Mouse (Mus musculus) myocyte (in vitro differentiated cells): ENCODE measurements around the gene Cetn4.

Experiments
- CEBPB ChIP-seq: IDR thresholded peaks from 2 replicates; pipeline ENCODE4 v1.6.1; 2011; ENCODE audit warnings: mild to moderate bottlenecking, moderate library complexity; ENCODE audit not compliant: poor library complexity, insufficient read depth, severe bottlenecking
- E2F4 ChIP-seq: IDR thresholded peaks from one replicate; pipeline ENCODE4 v1.6.1; 2011; ENCODE audit warnings: mild to moderate bottlenecking, control low read depth, moderate library complexity; ENCODE audit not compliant: insufficient read depth
- MAX ChIP-seq: IDR thresholded peaks from one replicate; pipeline ENCODE4 v1.6.1; 2011; ENCODE audit warnings: low read depth, mild to moderate bottlenecking, control low read depth
- MYOD1 ChIP-seq, 3 experiments: IDR thresholded peaks; one replicate each; pipeline ENCODE4 v1.6.1; 2011; ENCODE audit warnings: control low read depth in 2 of 3, low read depth in 2 of 3, mild to moderate bottlenecking in 2 of 3, moderate library complexity in 1 of 3; ENCODE audit not compliant: insufficient read length in 2 of 3, control insufficient read depth in 1 of 3
- MYOG ChIP-seq, 3 experiments: IDR thresholded peaks; one replicate each; pipeline ENCODE4 v1.6.1; 2011; ENCODE audit warnings: control low read depth in 2 of 3, low read depth in 2 of 3, mild to moderate bottlenecking in 2 of 3; ENCODE audit not compliant: insufficient read length in 2 of 3, control insufficient read depth in 1 of 3, insufficient read depth in 1 of 3
- POLR2A ChIP-seq: IDR thresholded peaks from one replicate; pipeline ENCODE4 v1.6.1; 2011; ENCODE audit warnings: low read depth, mild to moderate bottlenecking, control low read depth, moderate library complexity; ENCODE audit not compliant: insufficient read length
- POLR2AphosphoS2 ChIP-seq: IDR thresholded peaks from one replicate; pipeline ENCODE4 v1.6.1; 2011; ENCODE audit warnings: low read depth, control low read depth; ENCODE audit not compliant: insufficient read length
- REST ChIP-seq: IDR thresholded peaks from one replicate; pipeline ENCODE4 v1.6.1; 2011; ENCODE audit warnings: mild to moderate bottlenecking, control low read depth, moderate library complexity; ENCODE audit not compliant: insufficient read depth, insufficient read length
- SRF ChIP-seq: IDR thresholded peaks from one replicate; pipeline ENCODE4 v1.6.1; 2011; ENCODE audit warnings: low read depth; ENCODE audit not compliant: control insufficient read depth, insufficient read length
- TCF12 ChIP-seq: IDR thresholded peaks from one replicate; pipeline ENCODE4 v1.6.1; 2011; ENCODE audit warnings: mild to moderate bottlenecking, control low read depth; ENCODE audit not compliant: poor library complexity, insufficient read depth, severe bottlenecking
- TCF3 ChIP-seq: IDR thresholded peaks from one replicate; pipeline ENCODE4 v1.6.1; 2011; ENCODE audit warnings: low read depth, control low read depth; ENCODE audit not compliant: insufficient read length
- USF1 ChIP-seq: IDR thresholded peaks from one replicate; pipeline ENCODE4 v1.6.1; 2011; ENCODE audit warnings: low read depth, mild to moderate bottlenecking, control low read depth, moderate library complexity

GRCm38 (mm10) chr3:37331999-37332449 lies 19.5 kb upstream of the Cetn4 start:
- TF ChIP-seq E2F4 (no peak), TCF12 (no peak), USF1 (no peak), POLR2AphosphoS2 (no peak), POLR2A (no peak), MAX (no peak), REST (no peak), MYOG (IDR thresholded peaks at IDR 0.05; ENCODE audit: control insufficient read depth in 1 of 3, insufficient read depth in 1 of 3, insufficient read length in 2 of 3, low read depth in 2 of 3) (no peak), TCF3 (no peak), MYOD1 (IDR thresholded peaks at IDR 0.05; ENCODE audit: control insufficient read depth in 1 of 3, insufficient read length in 2 of 3, low read depth in 2 of 3) (no peak), CEBPB (no peak), SRF (no peak)
